Mouse (Mus musculus) stomach, postnatal 0 days (tissue): ENCODE data around the gene Rnf19b. TPM values are rescaled to one million over a fixed set of nuclear protein-coding genes. Genes with fewer than 3 reads are reported as not detected.
A peak's percentile ranks its signal among the peaks of the same experiment; 100 is the strongest.

Experiments
- ATAC-seq: fragments of 200-750 bp; cut with Nextera tagmentation; 2 replicates; pipeline ENCODE4 v1.8.0; 2017; ENCODE audit not compliant: low FRiP score, low TSS enrichment
- DNase-seq: peaks from one replicate; pipeline ENCODE4 v3.0.0-alpha.2; 2016; ENCODE audit warnings: low spot score
- H3K27ac ChIP-seq: fragments of 300-500 bp; sonication (generic); replicated peaks from 2 replicates; pipeline ENCODE4 v1.5.1; 2014; ENCODE audit warnings: mild to moderate bottlenecking, control low read depth
- H3K27me3 ChIP-seq: fragments of 300-500 bp; sonication (generic); 2 replicates; pipeline ENCODE4 v1.6.1; 2014; ENCODE audit warnings: low read length; ENCODE audit not compliant: control insufficient read depth, insufficient read depth
- H3K36me3 ChIP-seq: fragments of 300-500 bp; sonication (generic); 2 replicates; pipeline ENCODE4 v1.6.1; 2014; ENCODE audit warnings: low read length, mixed read lengths; ENCODE audit not compliant: control insufficient read depth, insufficient read depth
- H3K4me1 ChIP-seq: fragments of 300-500 bp; sonication (generic); replicated peaks from 2 replicates; pipeline ENCODE4 v1.6.1; 2014; ENCODE audit warnings: antibody characterized with exemption; ENCODE audit not compliant: control insufficient read depth, insufficient read depth
- H3K4me2 ChIP-seq: fragments of 300-500 bp; sonication (generic); replicated peaks from 2 replicates; pipeline ENCODE4 v1.6.1; 2014; ENCODE audit warnings: low read depth, mild to moderate bottlenecking, control low read depth, moderate library complexity
- H3K4me3 ChIP-seq: fragments of 300-500 bp; sonication (generic); 2 replicates; pipeline ENCODE4 v1.5.1; 2014; ENCODE audit warnings: low read depth, low read length, control low read depth
- H3K9ac ChIP-seq: fragments of 300-500 bp; sonication (generic); 2 replicates; pipeline ENCODE4 v1.6.1; 2014; ENCODE audit warnings: mild to moderate bottlenecking, low read length, control low read depth, mixed read lengths
- H3K9me3 ChIP-seq: fragments of 300-500 bp; sonication (generic); 2 replicates; pipeline ENCODE4 v1.6.1; 2016; ENCODE audit warnings: low read length; ENCODE audit not compliant: control insufficient read depth
- CTCF ChIP-seq: IDR thresholded peaks from 2 replicates; pipeline ENCODE4 v1.5.1; 2016; ENCODE audit warnings: antibody characterized with exemption, low read depth, mild to moderate bottlenecking, moderate library complexity
- EP300 ChIP-seq: optimal IDR thresholded peaks from 2 replicates; pipeline ENCODE3; 2016; ENCODE audit warnings: antibody characterized with exemption
- WGBS: fragments of 180-500 bp; shearing (Covaris S2); extraction: QIAGEN DNeasy Blood & Tissue Kit; methylation state at CpG from one replicate; pipeline ENCODE4 v1.1.7; 2014; 5-methylcytosine and 5-hydroxymethylcytosine counted together
- polyA plus RNA-seq: library from polyadenylated mRNA; unstranded; fragments of >200 nt; fragmentation: Nextera tagmentation; extraction: Ambion mirVana; gene quantifications from 2 replicates; pipeline ENCODE4 v1.2.1, GENCODE M21; 2015

The Rnf19b gene
- polyA plus RNA-seq, 1 experiment from 2014 or later, result 7.0 TPM

DNA sequence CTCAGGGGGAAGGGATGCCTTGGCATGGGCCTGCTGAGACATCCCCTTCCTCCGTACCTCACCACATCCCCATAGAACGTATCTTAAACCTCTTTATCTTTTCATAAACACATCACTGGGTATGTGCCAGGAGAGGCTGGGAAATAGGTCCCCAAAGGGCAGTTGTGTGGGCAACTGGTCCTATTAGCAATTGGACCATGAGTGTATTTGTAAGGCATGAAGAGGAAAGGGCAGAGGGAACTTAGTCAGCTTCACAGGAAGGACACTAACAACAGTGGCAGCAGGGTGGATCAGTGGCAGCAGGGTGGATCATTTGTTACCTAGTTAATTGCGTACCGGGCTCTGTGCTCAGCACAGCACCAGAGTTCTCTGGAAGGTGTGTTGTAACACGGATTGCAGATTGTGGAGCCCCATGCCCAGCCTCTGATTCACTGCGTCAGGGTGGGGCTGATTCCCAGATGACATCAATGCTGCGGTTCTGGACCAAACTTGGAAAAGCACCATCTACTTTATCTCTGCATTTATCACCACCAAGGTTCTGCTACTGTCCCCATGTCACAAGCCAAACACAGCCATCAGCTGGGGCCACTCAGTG, 22.1 kb upstream of the Rnf19b start:
- Histone ChIP-seq H3K27ac (peak overlapping the region; percentile 61), H3K4me2 (no peak overlapping the region), H3K9me3 (no peaks in the 10 kb centered on the region), H3K4me1 (peaks cover 4% of the 10 kb centered on the region; the same call in 1 of the 2 replicates), H3K27me3 (no peaks in the 10 kb centered on the region), H3K9ac (no peak overlapping the region), H3K36me3 (no peaks in the 10 kb centered on the region), H3K4me3 (no peak overlapping the region)
- ATAC-seq (peak; percentile 48), DNase-seq (no peak)
- TF ChIP-seq CTCF, result no peak
- TF ChIP-seq EP300, result no peak
- WGBS, result 52% methylated on average over 7 of the region's 7 CpGs

DNA sequence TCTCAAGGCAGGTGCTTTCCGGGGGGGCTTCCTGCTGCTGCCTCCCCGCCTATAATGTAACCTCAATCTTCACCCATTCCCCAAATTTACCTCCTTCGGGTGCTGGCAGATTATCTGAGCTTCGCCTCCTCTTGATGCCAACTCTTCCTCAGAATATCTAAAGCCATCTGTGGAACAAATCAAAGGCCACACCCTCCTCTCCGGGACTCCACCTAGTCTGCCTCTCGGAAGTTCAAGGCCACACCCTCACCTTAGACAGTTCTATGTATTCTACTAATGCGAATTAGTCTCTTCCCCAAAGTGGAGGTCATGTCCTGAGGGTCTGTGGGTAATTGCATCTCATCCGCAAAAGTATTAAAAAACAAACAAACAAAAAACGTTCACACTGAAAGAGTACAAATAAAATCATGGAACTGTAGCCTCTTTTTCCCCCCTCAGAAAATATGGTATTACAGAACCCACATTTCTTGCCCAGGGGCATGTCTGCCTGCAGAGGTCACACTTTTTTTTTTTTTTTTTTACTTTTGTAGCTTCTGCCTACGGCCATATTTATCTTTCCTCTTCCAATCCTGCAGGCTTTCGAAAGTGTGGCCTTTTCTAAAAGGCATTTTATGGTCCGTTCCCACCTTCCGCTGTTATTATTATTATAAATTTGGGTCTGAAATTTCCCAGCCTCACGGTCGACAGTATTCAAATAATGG, 10.2 kb upstream of the Rnf19b start:
- H3K4me1 ChIP-seq, result 0 out of 2 replicates have a peak, but pooled peaks cover 3% of the 10 kb centered on the region
- no peaks in the 10 kb centered on the region for H3K9me3 ChIP-seq
- no peaks in the 10 kb centered on the region for H3K27me3 ChIP-seq
- DNase-seq (no peak), ATAC-seq (no peak)
- no peak for TF ChIP-seq CTCF
- TF ChIP-seq EP300, result no peak
- peak overlapping the region; percentile 92 for H3K4me2 ChIP-seq
- H3K9ac ChIP-seq, result no peak overlapping the region
- peak overlapping the region; percentile 53; the same call in 1 of the 2 replicates for H3K4me3 ChIP-seq
- 16% methylated on average over 15 of the region's 15 CpGs for WGBS
- H3K27ac ChIP-seq, result no peak overlapping the region
- no peaks in the 10 kb centered on the region for H3K36me3 ChIP-seq

DNA sequence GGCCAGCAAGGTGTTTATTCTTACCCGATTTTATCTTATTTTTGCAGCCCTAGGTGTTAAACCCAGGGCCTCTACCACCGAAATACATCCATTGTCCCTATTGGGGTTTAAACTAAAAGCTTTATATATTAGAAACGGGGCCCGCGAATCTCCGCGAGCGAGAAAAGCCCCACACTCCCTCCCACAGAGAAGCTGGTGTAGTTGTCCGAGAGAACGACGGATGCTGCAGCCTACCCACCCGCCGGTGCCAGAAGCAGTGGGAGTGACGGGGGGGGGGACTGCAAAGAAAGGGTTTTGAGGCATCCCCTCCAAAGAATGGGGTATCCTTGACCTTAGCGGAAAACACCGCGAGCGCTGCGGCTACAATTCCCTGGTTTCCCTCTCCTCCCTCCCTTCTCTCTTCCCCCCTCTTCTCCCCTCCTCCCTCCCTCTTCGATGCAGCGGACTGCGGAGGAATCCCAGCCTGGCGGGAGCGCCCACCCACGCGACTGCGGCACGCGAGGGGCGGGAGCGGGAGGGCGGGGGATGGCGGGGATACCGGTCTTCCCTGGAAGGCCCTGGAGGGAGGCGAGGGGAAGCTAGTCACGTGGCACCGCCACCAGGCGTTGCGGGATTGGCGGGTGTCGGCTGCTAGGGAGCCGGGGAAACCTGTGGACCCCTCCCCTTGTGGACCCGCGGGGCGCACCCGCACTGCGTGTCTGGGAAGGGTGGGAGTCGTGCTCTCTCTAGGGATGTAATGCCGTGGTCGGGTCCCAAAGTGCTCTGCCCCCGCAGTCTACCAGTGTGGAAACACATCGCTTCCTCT, 9.4 kb upstream of the Rnf19b start:
- DNase-seq (peak; percentile 76), ATAC-seq (peak; percentile 87)
- 0 out of 2 replicates have a peak, but pooled peaks cover 3% of the 10 kb centered on the region for H3K4me1 ChIP-seq
- H3K9me3 ChIP-seq, result no peaks in the 10 kb centered on the region
- no peaks in the 10 kb centered on the region for H3K36me3 ChIP-seq
- TF ChIP-seq EP300 (no peak), CTCF (no peak)
- peak overlapping the region; percentile 92 for H3K4me2 ChIP-seq
- WGBS, result 0% methylated on average over 44 of the region's 52 CpGs
- peak overlapping the region; percentile 35; the same call in 1 of the 2 replicates for H3K27ac ChIP-seq
- H3K4me3 ChIP-seq, result peak overlapping the region; percentile 53
- H3K27me3 ChIP-seq, result no peaks in the 10 kb centered on the region
- H3K9ac ChIP-seq, result peak overlapping the region; percentile 52

- DNase-seq (peak; percentile 33), ATAC-seq (no peak; the same call in 1 of the 2 replicates)
- peak; percentile 27; the same call in 1 of the 2 replicates for TF ChIP-seq CTCF
- no peak for TF ChIP-seq EP300
- H3K27me3 ChIP-seq, result no peaks in the 10 kb centered on the region
- H3K9ac ChIP-seq, result peak overlapping the region; percentile 52
- no peaks in the 10 kb centered on the region for H3K9me3 ChIP-seq
- H3K27ac ChIP-seq, result peak overlapping the region; percentile 35; the same call in 1 of the 2 replicates
- H3K4me1 ChIP-seq, result 0 out of 2 replicates have a peak, but pooled peaks cover 3% of the 10 kb centered on the region
- H3K4me2 ChIP-seq, result peak overlapping the region; percentile 92
- WGBS, result 4% methylated on average over 23 of the region's 23 CpGs
- no peaks in the 10 kb centered on the region for H3K36me3 ChIP-seq
- H3K4me3 ChIP-seq, result peak overlapping the region; percentile 53
Measured at GRCm38 (mm10) chr4:129049306-129050011, 8.6 kb upstream of the Rnf19b start.

DNA sequence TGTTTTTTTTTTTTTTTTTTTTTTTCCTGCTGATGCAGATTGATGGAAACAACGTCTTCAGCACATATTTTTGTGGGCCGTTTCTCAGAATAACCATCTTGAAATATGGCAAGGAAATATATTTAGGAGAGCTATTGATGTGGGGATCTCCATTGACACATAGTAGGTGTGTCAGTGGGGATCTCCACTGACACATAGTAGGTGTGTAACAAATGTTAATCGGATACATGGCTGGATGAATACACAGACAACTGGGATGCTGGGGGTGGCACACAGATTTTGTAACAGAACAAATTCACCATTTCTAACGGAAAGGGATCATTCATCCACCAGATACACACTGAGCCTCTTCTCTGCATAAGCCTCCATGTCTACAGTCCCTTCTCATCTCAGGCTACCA, 7.7 kb upstream of the Rnf19b start:
- 68% methylated on average over 4 of the region's 4 CpGs for WGBS
- Histone ChIP-seq H3K4me3 (no peak overlapping the region), H3K27me3 (no peaks in the 10 kb centered on the region), H3K4me2 (no peak overlapping the region), H3K4me1 (0 out of 2 replicates have a peak, but pooled peaks cover 3% of the 10 kb centered on the region), H3K9ac (no peak overlapping the region), H3K9me3 (no peaks in the 10 kb centered on the region), H3K36me3 (no peaks in the 10 kb centered on the region), H3K27ac (no peak overlapping the region)
- ATAC-seq, result no peak
- TF ChIP-seq CTCF (no peak), EP300 (no peak)
- DNase-seq, result no peak
